Mouse (Mus musculus) kidney, postnatal 0 days (tissue): ENCODE data around the gene Rara. TPM values are rescaled to one million over a fixed set of nuclear protein-coding genes. Genes with fewer than 3 reads are reported as not detected.

Source experiments
- ATAC-seq: fragments of 200-750 bp; cut with Nextera tagmentation; replicated peaks from 2 replicates; pipeline ENCODE4 v1.8.0; 2017; ENCODE audit warnings: low read depth, moderate number of reproducible peaks, moderate TSS enrichment, moderate library complexity; ENCODE audit not compliant: low FRiP score
- DNase-seq: peaks from one replicate; pipeline ENCODE4 v3.0.0-alpha.2; 2016; ENCODE audit warnings: low spot score
- H3K27ac ChIP-seq: fragments of 300-500 bp; sonication (generic); 2 replicates; pipeline ENCODE4 v1.5.1; 2014; ENCODE audit warnings: mild to moderate bottlenecking
- H3K27me3 ChIP-seq: fragments of 300-500 bp; sonication (generic); 2 replicates; pipeline ENCODE4 v1.6.1; 2014; ENCODE audit warnings: low read length, mixed read lengths; ENCODE audit not compliant: insufficient read depth
- H3K36me3 ChIP-seq: fragments of 300-500 bp; sonication (generic); 2 replicates; pipeline ENCODE4 v1.6.1; 2014; ENCODE audit warnings: low read length, mixed read lengths; ENCODE audit not compliant: insufficient read depth
- H3K4me1 ChIP-seq: fragments of 300-500 bp; sonication (generic); replicated peaks from 2 replicates; pipeline ENCODE4 v1.6.1; 2014; ENCODE audit warnings: antibody characterized with exemption, low read length, mixed read lengths; ENCODE audit not compliant: insufficient read depth
- H3K4me2 ChIP-seq: fragments of 300-500 bp; sonication (generic); 2 replicates; pipeline ENCODE4 v1.6.1; 2014; ENCODE audit warnings: mild to moderate bottlenecking, low read length, moderate library complexity, mixed read lengths
- H3K4me3 ChIP-seq: fragments of 300-500 bp; sonication (generic); replicated peaks from 2 replicates; pipeline ENCODE4 v1.5.1; 2014; ENCODE audit warnings: low read depth, low read length
- H3K9ac ChIP-seq: fragments of 300-500 bp; sonication (generic); 2 replicates; pipeline ENCODE4 v1.6.1; 2014; ENCODE audit warnings: low read depth, low read length
- H3K9me3 ChIP-seq: fragments of 300-500 bp; sonication (generic); replicated peaks from 2 replicates; pipeline ENCODE4 v1.6.1; 2016; ENCODE audit warnings: low read length, inconsistent platforms, mixed read lengths
- CTCF ChIP-seq: IDR thresholded peaks from 2 replicates; pipeline ENCODE4 v1.5.1; 2016; ENCODE audit warnings: antibody characterized with exemption, low read depth, mild to moderate bottlenecking, moderate library complexity
- WGBS: fragments of 180-500 bp; shearing (Covaris S2); extraction: QIAGEN DNeasy Blood & Tissue Kit; methylation state at CpG from one replicate; pipeline ENCODE4 v1.1.7; 2014; 5-methylcytosine and 5-hydroxymethylcytosine counted together
- polyA plus RNA-seq: library from polyadenylated mRNA; unstranded; fragments of >200 nt; fragmentation: Nextera tagmentation; extraction: Ambion mirVana; gene quantifications from 2 replicates; pipeline ENCODE4 v1.2.1, GENCODE M21; 2015

The Rara gene
- polyA plus RNA-seq, 1 experiment from 2014 or later, result 25.7 TPM

GRCm38 (mm10) chr11:98902621-98903245 lies 24.9 kb upstream of the Rara start:
- H3K9me3 ChIP-seq, result no peaks in the 10 kb centered on the region
- peaks cover 13% of the 10 kb centered on the region for H3K4me1 ChIP-seq
- H3K27me3 ChIP-seq, result no peaks in the 10 kb centered on the region
- H3K27ac ChIP-seq, result peak overlapping the region; percentile 66
- no peak for TF ChIP-seq CTCF
- DNase-seq, result peak; percentile 63
- no peak overlapping the region for H3K4me2 ChIP-seq
- 0 out of 2 replicates have a peak overlapping the region, but pooled peaks have one; percentile 4 for H3K9ac ChIP-seq
- ATAC-seq, result 0 out of 2 replicates have a peak, but pooled peaks have one; percentile 18
- peaks cover 35% of the 10 kb centered on the region for H3K36me3 ChIP-seq
- WGBS, result 26% methylated on average over 10 of the region's 10 CpGs
- H3K4me3 ChIP-seq, result no peak overlapping the region

- no peaks in the 10 kb centered on the region for H3K9me3 ChIP-seq
- no peak overlapping the region for H3K9ac ChIP-seq
- no peak overlapping the region for H3K4me3 ChIP-seq
- peaks cover 18% of the 10 kb centered on the region for H3K4me1 ChIP-seq
- TF ChIP-seq CTCF, result no peak
- 76% methylated on average over 2 of the region's 2 CpGs for WGBS
- DNase-seq (no peak), ATAC-seq (no peak)
- no peak overlapping the region for H3K4me2 ChIP-seq
- peak overlapping the region; percentile 54 for H3K27ac ChIP-seq
- H3K36me3 ChIP-seq, result peaks cover 21% of the 10 kb centered on the region
- H3K27me3 ChIP-seq, result no peaks in the 10 kb centered on the region
Measured at GRCm38 (mm10) chr11:98904577-98904976, 23.0 kb upstream of the Rara start.

DNA sequence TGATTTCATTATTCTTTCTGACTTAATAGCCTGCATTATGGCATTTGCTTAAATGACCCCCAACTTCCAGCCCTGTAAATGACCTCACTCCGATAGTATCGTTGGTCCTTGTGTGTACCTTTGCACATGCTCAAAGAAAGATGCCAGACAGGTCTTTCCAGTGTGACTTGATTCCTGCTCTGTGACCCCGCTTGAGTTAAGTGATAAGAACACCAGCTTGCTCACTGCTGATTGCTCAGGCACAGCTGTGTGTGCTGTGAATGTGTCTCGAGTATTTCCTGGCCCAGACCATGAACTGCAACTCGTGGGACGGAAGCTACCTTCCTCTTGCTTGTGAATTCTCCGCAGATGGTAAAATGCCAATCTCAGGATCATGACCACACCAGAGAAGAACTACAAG lies 22.6 kb upstream of the Rara start:
- no peak overlapping the region for H3K4me2 ChIP-seq
- H3K36me3 ChIP-seq, result peaks cover 17% of the 10 kb centered on the region
- no peaks in the 10 kb centered on the region for H3K27me3 ChIP-seq
- peaks cover 18% of the 10 kb centered on the region for H3K4me1 ChIP-seq
- WGBS, result 58% methylated on average over 7 of the region's 7 CpGs
- no peak for TF ChIP-seq CTCF
- H3K9ac ChIP-seq, result no peak overlapping the region
- H3K4me3 ChIP-seq, result no peak overlapping the region
- H3K9me3 ChIP-seq, result no peaks in the 10 kb centered on the region
- ATAC-seq, result no peak
- 0 out of 2 replicates have a peak overlapping the region, but pooled peaks have one; percentile 54 for H3K27ac ChIP-seq
- DNase-seq, result no peak

DNA sequence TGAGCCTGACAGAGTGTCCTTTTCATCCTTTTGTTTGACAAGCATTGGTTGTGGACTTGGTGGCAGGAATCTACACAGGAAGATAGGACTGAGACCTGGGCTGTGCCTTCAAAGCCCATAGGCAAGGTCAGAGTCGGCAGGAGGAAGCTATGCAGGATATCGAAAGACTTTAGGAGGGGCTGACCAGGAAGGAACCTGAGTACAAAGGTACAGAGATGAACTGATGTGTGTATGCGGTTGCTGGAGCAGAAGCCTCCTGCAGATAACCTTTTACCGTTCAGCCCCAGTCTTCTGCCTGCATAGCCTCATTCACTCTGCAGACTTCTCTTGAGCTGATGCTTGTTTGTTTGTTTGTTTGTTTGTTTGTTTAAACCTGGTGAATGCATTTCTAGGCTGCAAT lies 22.0 kb upstream of the Rara start:
- no peaks in the 10 kb centered on the region for H3K9me3 ChIP-seq
- H3K4me3 ChIP-seq, result no peak overlapping the region
- H3K27me3 ChIP-seq, result no peaks in the 10 kb centered on the region
- no peak overlapping the region for H3K9ac ChIP-seq
- peaks cover 11% of the 10 kb centered on the region; the same call in 1 of the 2 replicates for H3K36me3 ChIP-seq
- H3K4me1 ChIP-seq, result peaks cover 18% of the 10 kb centered on the region
- peak overlapping the region; percentile 26; the same call in 1 of the 2 replicates for H3K27ac ChIP-seq
- ATAC-seq (no peak), DNase-seq (no peak)
- no peak overlapping the region for H3K4me2 ChIP-seq
- TF ChIP-seq CTCF, result no peak
- 68% methylated on average over 4 of the region's 4 CpGs for WGBS

- Histone ChIP-seq H3K36me3 (no peaks in the 10 kb centered on the region), H3K27ac (0 out of 2 replicates have a peak overlapping the region, but pooled peaks have one; percentile 34), H3K4me3 (0 out of 2 replicates have a peak overlapping the region, but pooled peaks have one; percentile 8), H3K9me3 (no peaks in the 10 kb centered on the region), H3K27me3 (no peaks in the 10 kb centered on the region), H3K4me2 (peak overlapping the region; percentile 44), H3K4me1 (peaks cover 18% of the 10 kb centered on the region), H3K9ac (no peak overlapping the region)
- TF ChIP-seq CTCF, result no peak
- ATAC-seq (no peak), DNase-seq (no peak)
- WGBS, result 57% methylated on average over 5 of the region's 5 CpGs
Measured at GRCm38 (mm10) chr11:98907063-98907436, 20.6 kb upstream of the Rara start.

- no peaks in the 10 kb centered on the region for H3K36me3 ChIP-seq
- WGBS, result under 1% methylated on average over 49 of the region's 49 CpGs
- peaks cover 16% of the 10 kb centered on the region for H3K4me1 ChIP-seq
- peak within 1 kb of the TSS; percentile 34 for H3K27ac ChIP-seq
- peak within 1 kb of the TSS; percentile 50 for H3K4me3 ChIP-seq
- ATAC-seq (peak; percentile 94), DNase-seq (peak; percentile 99)
- TF ChIP-seq CTCF, result no peak
- peak within 1 kb of the TSS; percentile 95 for H3K4me2 ChIP-seq
- no peaks in the 10 kb centered on the region for H3K9me3 ChIP-seq
- no peaks in the 10 kb centered on the region for H3K27me3 ChIP-seq
- peak within 1 kb of the TSS; percentile 59 for H3K9ac ChIP-seq
Measured at GRCm38 (mm10) chr11:98907437-98908173, 20.0 kb upstream of the Rara start, which contains the start of gene Cdc6. TSS of gene Cdc6 (plus strand) at chr11:98907801.
